Mouse (Mus musculus) intestine, embryonic 16.5 days (tissue): Measurements from ENCODE around the gene Phf20. TPM values are rescaled to one million over a fixed set of nuclear protein-coding genes. Genes with fewer than 3 reads are reported as not detected.
A peak's percentile ranks its signal among the peaks of the same experiment; 100 is the strongest.

ENCODE experiments used
- ATAC-seq: fragments of 200-750 bp; cut with Nextera tagmentation; 2 replicates; pipeline ENCODE4 v1.8.0; 2017; ENCODE audit warnings: moderate TSS enrichment, moderate library complexity
- H3K27ac ChIP-seq: fragments of 300-500 bp; sonication (generic); 2 replicates; pipeline ENCODE4 v1.5.1; 2014; ENCODE audit warnings: mild to moderate bottlenecking, low read length
- H3K27me3 ChIP-seq: fragments of 300-500 bp; sonication (generic); replicated peaks from 2 replicates; pipeline ENCODE4 v1.6.1; 2014; ENCODE audit warnings: low read length, control low read depth, mixed read lengths; ENCODE audit not compliant: control insufficient read depth, insufficient read depth
- H3K36me3 ChIP-seq: fragments of 300-500 bp; sonication (generic); 2 replicates; pipeline ENCODE4 v1.6.1; 2014; ENCODE audit warnings: low read length, control low read depth; ENCODE audit not compliant: control insufficient read depth, insufficient read depth
- H3K4me1 ChIP-seq: fragments of 300-500 bp; sonication (generic); 2 replicates; pipeline ENCODE4 v1.6.1; 2014; ENCODE audit warnings: low read length, control low read depth, mixed read lengths; ENCODE audit not compliant: control insufficient read depth, insufficient read depth
- H3K4me2 ChIP-seq: fragments of 300-500 bp; sonication (generic); 2 replicates; pipeline ENCODE4 v1.6.1; 2014; ENCODE audit warnings: low read depth, low read length, control low read depth
- H3K4me3 ChIP-seq: fragments of 300-500 bp; sonication (generic); 2 replicates; pipeline ENCODE4 v1.5.1; 2014; ENCODE audit warnings: mild to moderate bottlenecking, low read length
- H3K9ac ChIP-seq: fragments of 300-500 bp; sonication (generic); 2 replicates; pipeline ENCODE4 v1.6.1; 2014; ENCODE audit warnings: low read depth, low read length
- H3K9me3 ChIP-seq: fragments of 300-500 bp; sonication (generic); 2 replicates; pipeline ENCODE4 v1.6.1; 2016; ENCODE audit warnings: low read length, control low read depth; ENCODE audit not compliant: control insufficient read depth
- WGBS: fragments of 180-500 bp; shearing (Covaris S2); extraction: QIAGEN DNeasy Blood & Tissue Kit; methylation state at CpG from one replicate; pipeline ENCODE4 v1.1.7; 2014; 5-methylcytosine and 5-hydroxymethylcytosine counted together
- polyA plus RNA-seq: library from polyadenylated mRNA; unstranded; fragments of >200 nt; fragmentation: Nextera tagmentation; extraction: Ambion mirVana; gene quantifications from 2 replicates; pipeline ENCODE4 v1.2.1, GENCODE M21; 2015

Phf20 gene
- polyA plus RNA-seq, 1 experiment from 2014 or later = 53.2 TPM

GRCm38 (mm10) chr2:156251291-156251690 lies 55.0 kb downstream of the Phf20 start:
- H3K4me3 ChIP-seq = no peak overlapping the region
- H3K36me3 ChIP-seq = peaks cover 11% of the 10 kb centered on the region
- no peak overlapping the region for H3K4me2 ChIP-seq
- no peak overlapping the region for H3K9ac ChIP-seq
- no peak overlapping the region for H3K27ac ChIP-seq
- no peaks in the 10 kb centered on the region for H3K27me3 ChIP-seq
- no peaks in the 10 kb centered on the region for H3K4me1 ChIP-seq
- ATAC-seq = no peak
- 93% methylated on average over 1 of the region's 1 CpGs for whole genome bisulfite sequencing
- H3K9me3 ChIP-seq = no peaks in the 10 kb centered on the region

GRCm38 (mm10) chr2:156257051-156257450 lies 60.8 kb downstream of the Phf20 start:
- H3K9ac ChIP-seq = no peak overlapping the region
- peaks cover 7% of the 10 kb centered on the region; the same call in 1 of the 2 replicates for H3K36me3 ChIP-seq
- no peaks in the 10 kb centered on the region for H3K4me1 ChIP-seq
- no peaks in the 10 kb centered on the region for H3K27me3 ChIP-seq
- H3K9me3 ChIP-seq = no peaks in the 10 kb centered on the region
- no peak overlapping the region for H3K4me3 ChIP-seq
- no peak for ATAC-seq
- WGBS = 60% methylated on average over 2 of the region's 2 CpGs
- no peak overlapping the region for H3K4me2 ChIP-seq
- H3K27ac ChIP-seq = peak overlapping the region; percentile 31; the same call in 1 of the 2 replicates

GRCm38 (mm10) chr2:156257922-156258761 lies 61.9 kb downstream of the Phf20 start:
- Histone ChIP-seq H3K36me3 (peaks cover 2% of the 10 kb centered on the region; the same call in 1 of the 2 replicates), H3K9ac (no peak overlapping the region), H3K9me3 (no peaks in the 10 kb centered on the region), H3K27ac (no peak overlapping the region), H3K4me1 (no peaks in the 10 kb centered on the region), H3K4me3 (no peak overlapping the region), H3K27me3 (no peaks in the 10 kb centered on the region), H3K4me2 (no peak overlapping the region)
- ATAC-seq = no peak
- WGBS = 79% methylated on average over 11 of the region's 11 CpGs

GRCm38 (mm10) chr2:156260968-156261367 lies 64.7 kb downstream of the Phf20 start:
- Histone ChIP-seq H3K9ac (no peak overlapping the region), H3K36me3 (no peaks in the 10 kb centered on the region), H3K4me1 (no peaks in the 10 kb centered on the region), H3K4me2 (no peak overlapping the region), H3K4me3 (no peak overlapping the region), H3K9me3 (no peaks in the 10 kb centered on the region), H3K27me3 (no peaks in the 10 kb centered on the region), H3K27ac (no peak overlapping the region)
- 84% methylated on average over 2 of the region's 2 CpGs for WGBS
- ATAC-seq = no peak

- H3K9ac ChIP-seq = no peak overlapping the region
- H3K27ac ChIP-seq = no peak overlapping the region
- H3K4me1 ChIP-seq = no peaks in the 10 kb centered on the region
- H3K4me2 ChIP-seq = no peak overlapping the region
- no peak for ATAC-seq
- no peaks in the 10 kb centered on the region for H3K9me3 ChIP-seq
- no peaks in the 10 kb centered on the region for H3K27me3 ChIP-seq
- H3K36me3 ChIP-seq = no peaks in the 10 kb centered on the region
- 83% methylated on average over 4 of the region's 4 CpGs for WGBS
- no peak overlapping the region for H3K4me3 ChIP-seq
Measured at GRCm38 (mm10) chr2:156263204-156263893, 67.1 kb downstream of the Phf20 start.

- 0 out of 2 replicates have a peak, but pooled peaks cover 4% of the 10 kb centered on the region for H3K36me3 ChIP-seq
- H3K9ac ChIP-seq = no peak overlapping the region
- H3K4me2 ChIP-seq = no peak overlapping the region
- no peak for ATAC-seq
- H3K27ac ChIP-seq = no peak overlapping the region
- no peaks in the 10 kb centered on the region for H3K9me3 ChIP-seq
- H3K4me1 ChIP-seq = no peaks in the 10 kb centered on the region
- no peak overlapping the region for H3K4me3 ChIP-seq
- H3K27me3 ChIP-seq = no peaks in the 10 kb centered on the region
- 95% methylated on average over 9 of the region's 9 CpGs for WGBS
Measured at GRCm38 (mm10) chr2:156267636-156268035, 71.4 kb downstream of the Phf20 start.

- H3K4me1 ChIP-seq = no peaks in the 10 kb centered on the region
- 91% methylated on average over 6 of the region's 6 CpGs for WGBS
- peaks cover 11% of the 10 kb centered on the region; the same call in 1 of the 2 replicates for H3K36me3 ChIP-seq
- ATAC-seq = no peak
- no peak overlapping the region for H3K27ac ChIP-seq
- no peak overlapping the region for H3K4me3 ChIP-seq
- H3K27me3 ChIP-seq = no peaks in the 10 kb centered on the region
- no peak overlapping the region for H3K9ac ChIP-seq
- no peak overlapping the region for H3K4me2 ChIP-seq
- H3K9me3 ChIP-seq = no peaks in the 10 kb centered on the region
Measured at GRCm38 (mm10) chr2:156272553-156272952, 76.3 kb downstream of the Phf20 start.

GRCm38 (mm10) chr2:156278226-156279017 lies 82.2 kb downstream of the Phf20 start:
- Histone ChIP-seq H3K4me1 (0 out of 2 replicates have a peak, but pooled peaks cover 2% of the 10 kb centered on the region), H3K4me3 (no peak overlapping the region), H3K4me2 (no peak overlapping the region), H3K9ac (no peak overlapping the region), H3K27me3 (no peaks in the 10 kb centered on the region), H3K36me3 (peaks cover 7% of the 10 kb centered on the region), H3K9me3 (no peaks in the 10 kb centered on the region), H3K27ac (no peak overlapping the region)
- ATAC-seq = peak; percentile 76
- WGBS = 44% methylated on average over 4 of the region's 4 CpGs

GRCm38 (mm10) chr2:156281227-156281626 lies 85.0 kb downstream of the Phf20 start:
- ATAC-seq = peak; percentile 70
- Histone ChIP-seq H3K9me3 (no peaks in the 10 kb centered on the region), H3K4me1 (0 out of 2 replicates have a peak, but pooled peaks cover 2% of the 10 kb centered on the region), H3K27me3 (no peaks in the 10 kb centered on the region), H3K27ac (no peak overlapping the region), H3K4me2 (no peak overlapping the region), H3K36me3 (peaks cover 4% of the 10 kb centered on the region; the same call in 1 of the 2 replicates), H3K9ac (no peak overlapping the region), H3K4me3 (no peak overlapping the region)
- 68% methylated on average over 4 of the region's 4 CpGs for WGBS
